Mouse (Mus musculus) spleen, adult 2 months (tissue): Measurements from ENCODE around the gene Ptgis.

Experiments
- CTCF ChIP-seq: fragments of 200-500 bp; IDR thresholded peaks from 2 replicates; pipeline ENCODE4 v1.5.1; 2011; ENCODE audit warnings: mild to moderate bottlenecking, inconsistent platforms; ENCODE audit not compliant: insufficient read depth, insufficient read length, insufficient replicate concordance; ENCODE audit errors: extremely low read depth
- POLR2A ChIP-seq: fragments of 200-500 bp; IDR thresholded peaks from 2 replicates; pipeline ENCODE4 v1.6.1; 2011; ENCODE audit warnings: low read depth, low read length, inconsistent platforms

GRCm38 (mm10) chr2:167278751-167279526 lies 38.5 kb upstream of the Ptgis start:
- peak; percentile 94 for TF ChIP-seq CTCF
- no peak for TF ChIP-seq POLR2A
